Mouse (Mus musculus) forebrain, embryonic 11.5 days (tissue): ENCODE measurements at regions not wholly inside any gene's neighbourhood (a gene's known extent, or its start where the extent isn't known, plus 50 kb on each side); places are given as distances from the start of the nearest gene placed in this dataset.
"Not testable (repeated sequence)": the region's sequence is repeated elsewhere in the genome, so short reads cannot be mapped to it uniquely, and the experiment has no call there.

Experiments
- ATAC-seq: fragments of 200-750 bp; cut with Nextera tagmentation; replicated peaks from 2 replicates; pipeline ENCODE4 v1.8.0; 2017; ENCODE audit warnings: moderate TSS enrichment; ENCODE audit not compliant: low FRiP score
- DNase-seq: peaks from one replicate; pipeline ENCODE4 v3.0.0-alpha.2; 2017; ENCODE audit warnings: low spot score
- H3K27ac ChIP-seq: fragments of 300-500 bp; sonication (generic); 2 replicates; pipeline ENCODE4 v1.5.1; 2014; ENCODE audit warnings: low read depth, low read length
- H3K27me3 ChIP-seq: fragments of 300-500 bp; sonication (generic); 2 replicates; pipeline ENCODE4 v1.6.1; 2014; ENCODE audit warnings: mild to moderate bottlenecking, low read length, mixed read lengths; ENCODE audit not compliant: control insufficient read depth, insufficient read depth
- H3K36me3 ChIP-seq: fragments of 300-500 bp; sonication (generic); 2 replicates; pipeline ENCODE4 v1.6.1; 2014; ENCODE audit warnings: mild to moderate bottlenecking, low read length, moderate library complexity, mixed read lengths; ENCODE audit not compliant: control insufficient read depth, insufficient read depth
- H3K4me1 ChIP-seq: fragments of 300-500 bp; sonication (generic); replicated peaks from 2 replicates; pipeline ENCODE4 v1.6.1; 2014; ENCODE audit warnings: low read length, mixed read lengths; ENCODE audit not compliant: control insufficient read depth, insufficient read depth
- H3K4me2 ChIP-seq: fragments of 300-500 bp; sonication (generic); 2 replicates; pipeline ENCODE4 v1.6.1; 2014; ENCODE audit warnings: low read depth, mild to moderate bottlenecking, low read length, moderate library complexity, mixed read lengths; ENCODE audit not compliant: severe bottlenecking
- H3K4me3 ChIP-seq: fragments of 300-500 bp; sonication (generic); 2 replicates; pipeline ENCODE4 v1.5.1; 2014; ENCODE audit warnings: low read depth, low read length
- H3K9ac ChIP-seq: fragments of 300-500 bp; sonication (generic); 2 replicates; pipeline ENCODE4 v1.6.1; 2014; ENCODE audit warnings: low read length
- H3K9me3 ChIP-seq: fragments of 300-500 bp; sonication (generic); 2 replicates; pipeline ENCODE4 v1.6.1; 2016; ENCODE audit warnings: low read length, mixed read lengths; ENCODE audit not compliant: control insufficient read depth
- WGBS: fragments of 180-500 bp; shearing (Covaris S2); extraction: QIAGEN DNeasy Blood & Tissue Kit; methylation state at CpG from one replicate; pipeline ENCODE4 v1.1.7; 2014; 5-methylcytosine and 5-hydroxymethylcytosine counted together

DNA sequence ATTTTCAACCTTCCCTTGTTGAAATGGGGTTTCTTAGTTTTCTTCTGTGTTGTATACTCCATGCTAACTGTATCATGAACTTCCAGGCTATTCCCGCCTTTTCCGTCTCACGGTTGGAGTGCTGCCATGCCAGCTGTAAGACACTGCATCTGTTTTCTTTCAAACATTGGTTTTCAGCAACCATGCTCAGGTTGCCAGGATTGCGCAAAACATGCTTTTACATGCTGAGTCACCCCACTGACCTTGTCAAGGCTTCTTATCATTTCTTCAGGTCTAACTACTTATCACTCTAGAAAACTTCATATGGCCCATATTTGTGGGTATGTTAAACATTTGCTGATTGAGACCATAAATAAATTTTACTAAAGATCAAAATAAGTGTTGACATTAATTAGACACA, 551.2 kb downstream of the Tlr4 start:
- DNase-seq, result no peak
- Histone ChIP-seq H3K4me2 (no peak overlapping the region), H3K4me1 (no peaks in the 10 kb centered on the region), H3K9me3 (no peaks in the 10 kb centered on the region), H3K9ac (no peak overlapping the region), H3K36me3 (no peaks in the 10 kb centered on the region), H3K4me3 (no peak overlapping the region), H3K27me3 (no peaks in the 10 kb centered on the region), H3K27ac (no peak overlapping the region)
- no peak for ATAC-seq
- 92% methylated on average over 4 of the region's 4 CpGs for WGBS

DNA sequence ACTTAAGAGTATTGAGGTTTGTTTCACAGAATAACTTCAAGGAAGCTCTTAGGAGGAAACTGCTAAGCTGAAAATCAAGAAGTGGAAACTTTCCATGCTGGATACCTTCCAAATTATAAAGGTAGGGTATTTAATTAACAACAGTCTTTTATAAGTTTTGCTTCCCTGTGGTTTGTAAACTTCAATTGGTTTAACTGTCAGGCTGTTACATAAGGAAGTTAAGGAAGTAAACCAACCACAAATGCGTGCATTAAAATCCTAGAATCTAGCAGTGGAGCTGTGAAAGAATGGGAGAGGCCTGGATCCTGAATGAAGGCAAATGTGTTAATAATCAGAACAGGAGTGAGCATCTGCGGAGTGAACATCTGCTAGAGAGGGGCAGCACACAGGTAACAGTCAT, 560.5 kb downstream of the Tlr4 start:
- ATAC-seq (no peak), DNase-seq (no peak)
- WGBS, result 89% methylated on average over 2 of the region's 2 CpGs
- no peaks in the 10 kb centered on the region for H3K36me3 ChIP-seq
- no peaks in the 10 kb centered on the region for H3K9me3 ChIP-seq
- H3K9ac ChIP-seq, result no peak overlapping the region
- H3K27ac ChIP-seq, result no peak overlapping the region
- H3K27me3 ChIP-seq, result no peaks in the 10 kb centered on the region
- H3K4me2 ChIP-seq, result no peak overlapping the region
- H3K4me1 ChIP-seq, result no peaks in the 10 kb centered on the region
- no peak overlapping the region for H3K4me3 ChIP-seq

DNA sequence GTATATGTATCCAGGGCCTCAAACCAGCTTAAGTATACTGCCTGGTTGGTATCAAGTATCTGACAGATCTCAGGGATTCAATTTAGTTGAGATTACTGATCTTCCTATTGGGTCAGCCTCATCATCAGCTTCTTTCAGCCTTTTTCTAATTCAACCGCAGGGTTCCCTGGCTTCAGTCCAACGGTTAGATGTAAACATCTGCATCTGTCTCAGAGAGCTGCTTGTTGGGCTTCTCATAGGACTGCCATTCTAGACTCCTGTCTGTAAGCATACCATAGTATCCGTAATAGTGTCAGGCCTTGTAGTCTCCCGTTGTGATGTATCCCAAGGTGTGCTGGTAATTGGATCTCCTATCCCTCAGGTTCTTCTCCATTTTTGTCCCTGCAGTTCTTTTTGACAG, 575.6 kb downstream of the Tlr4 start:
- H3K4me1 ChIP-seq, result no peaks in the 10 kb centered on the region
- no peaks in the 10 kb centered on the region for H3K9me3 ChIP-seq
- no peak for DNase-seq
- H3K27me3 ChIP-seq, result no peaks in the 10 kb centered on the region
- H3K36me3 ChIP-seq, result no peaks in the 10 kb centered on the region
- 87% methylated on average over 4 of the region's 4 CpGs for WGBS
- H3K27ac ChIP-seq, result no peak overlapping the region
- H3K9ac ChIP-seq, result no peak overlapping the region
- no peak for ATAC-seq
- no peak overlapping the region for H3K4me3 ChIP-seq
- H3K4me2 ChIP-seq, result no peak overlapping the region

GRCm38 (mm10) chr4:67424064-67424463, 596.7 kb downstream of the Tlr4 start:
- H3K9ac ChIP-seq, result no peak overlapping the region
- no peak overlapping the region for H3K27ac ChIP-seq
- H3K4me3 ChIP-seq, result no peak overlapping the region
- 91% methylated on average over 1 of the region's 1 CpGs for WGBS
- no peaks in the 10 kb centered on the region for H3K9me3 ChIP-seq
- no peak overlapping the region for H3K4me2 ChIP-seq
- H3K36me3 ChIP-seq, result no peaks in the 10 kb centered on the region
- H3K27me3 ChIP-seq, result no peaks in the 10 kb centered on the region
- ATAC-seq, result no peak
- H3K4me1 ChIP-seq, result no peaks in the 10 kb centered on the region
- no peak for DNase-seq

DNA sequence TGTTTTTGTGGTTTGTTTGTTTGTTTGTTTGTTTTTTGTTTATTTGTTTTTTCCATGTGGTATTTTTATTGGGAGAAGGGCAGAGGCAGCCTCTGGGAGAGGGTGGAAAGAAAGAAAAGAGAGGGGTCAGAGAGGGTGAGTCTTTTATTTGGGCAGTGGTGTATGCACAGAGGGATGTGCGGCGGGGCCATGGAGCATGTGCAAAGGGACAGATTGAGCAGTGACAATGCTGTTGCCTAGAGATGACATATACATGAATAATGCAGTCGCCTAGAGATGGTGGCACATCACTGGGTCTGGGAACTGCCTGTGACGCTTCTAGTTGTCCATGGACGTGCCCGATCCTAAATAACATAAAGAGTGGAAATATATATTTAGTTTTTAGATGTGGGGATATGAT, 598.3 kb downstream of the Tlr4 start:
- H3K9ac ChIP-seq, result no peak overlapping the region
- DNase-seq (no peak), ATAC-seq (0 out of 2 replicates have a peak, but pooled peaks have one; percentile 46)
- H3K27me3 ChIP-seq, result no peaks in the 10 kb centered on the region
- 85% methylated on average over 6 of the region's 6 CpGs for WGBS
- H3K4me3 ChIP-seq, result no peak overlapping the region
- H3K27ac ChIP-seq, result no peak overlapping the region
- no peaks in the 10 kb centered on the region for H3K9me3 ChIP-seq
- no peaks in the 10 kb centered on the region for H3K4me1 ChIP-seq
- H3K36me3 ChIP-seq, result no peaks in the 10 kb centered on the region
- no peak overlapping the region for H3K4me2 ChIP-seq

DNA sequence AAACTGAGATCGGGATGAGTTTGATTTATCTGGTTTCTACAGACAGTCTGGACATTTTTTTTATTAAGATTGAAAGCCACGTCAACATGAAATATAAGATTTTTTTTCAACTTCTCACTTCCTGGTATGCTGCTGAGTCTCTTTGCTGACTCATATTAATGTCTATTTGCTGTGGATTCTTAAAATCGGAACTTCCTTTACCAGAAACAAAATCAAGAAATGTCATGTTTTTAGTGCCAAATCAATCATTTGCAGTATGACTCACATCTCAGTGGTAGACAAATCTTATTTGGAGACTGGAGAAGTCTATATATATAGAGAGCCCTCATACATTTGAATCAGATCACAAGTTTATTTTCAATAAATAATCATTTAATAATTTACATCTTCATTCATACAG, 620.5 kb downstream of the Tlr4 start:
- no peaks in the 10 kb centered on the region for H3K36me3 ChIP-seq
- no peaks in the 10 kb centered on the region for H3K4me1 ChIP-seq
- no peak overlapping the region for H3K27ac ChIP-seq
- no peaks in the 10 kb centered on the region for H3K27me3 ChIP-seq
- no peaks in the 10 kb centered on the region for H3K9me3 ChIP-seq
- ATAC-seq (no peak), DNase-seq (no peak)
- 93% methylated on average over 3 of the region's 3 CpGs for WGBS
- H3K4me3 ChIP-seq, result no peak overlapping the region
- no peak overlapping the region for H3K4me2 ChIP-seq
- no peak overlapping the region for H3K9ac ChIP-seq

DNA sequence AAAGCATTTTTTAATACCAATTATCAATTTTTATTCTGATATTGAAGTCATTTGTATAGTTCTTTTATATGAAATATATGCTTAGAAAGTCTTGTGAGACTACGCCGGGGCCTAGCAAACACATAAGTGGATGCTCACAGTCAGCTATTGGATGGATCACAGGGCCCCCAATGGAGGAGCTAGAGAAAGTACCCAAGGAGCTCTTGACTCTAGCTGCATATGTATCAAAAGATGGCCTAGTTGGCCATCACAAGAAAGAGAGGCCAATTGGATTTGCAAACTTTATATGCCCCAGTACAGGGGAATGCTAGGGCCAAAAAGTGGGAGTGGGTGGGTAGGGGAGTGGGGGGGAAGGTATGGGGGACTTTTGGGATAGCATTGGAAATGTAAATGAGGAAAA, 632.5 kb downstream of the Tlr4 start:
- H3K4me1 ChIP-seq, H3K27ac ChIP-seq, H3K27me3 ChIP-seq, H3K9ac ChIP-seq, H3K4me2 ChIP-seq, H3K4me3 ChIP-seq, H3K9me3 ChIP-seq, H3K36me3 ChIP-seq, DNase-seq, ATAC-seq: not testable (repeated sequence)
- WGBS, result 91% methylated on average over 2 of the region's 2 CpGs

GRCm38 (mm10) chr4:67473034-67473433, 645.6 kb downstream of the Tlr4 start:
- WGBS, result 78% methylated on average over 1 of the region's 1 CpGs
- H3K4me1 ChIP-seq, result no peaks in the 10 kb centered on the region
- no peak overlapping the region for H3K9ac ChIP-seq
- ATAC-seq, result no peak
- H3K27ac ChIP-seq, result no peak overlapping the region
- H3K4me3 ChIP-seq, result no peak overlapping the region
- H3K36me3 ChIP-seq, result no peaks in the 10 kb centered on the region
- no peak for DNase-seq
- H3K4me2 ChIP-seq, result no peak overlapping the region
- no peaks in the 10 kb centered on the region for H3K27me3 ChIP-seq
- no peaks in the 10 kb centered on the region for H3K9me3 ChIP-seq

DNA sequence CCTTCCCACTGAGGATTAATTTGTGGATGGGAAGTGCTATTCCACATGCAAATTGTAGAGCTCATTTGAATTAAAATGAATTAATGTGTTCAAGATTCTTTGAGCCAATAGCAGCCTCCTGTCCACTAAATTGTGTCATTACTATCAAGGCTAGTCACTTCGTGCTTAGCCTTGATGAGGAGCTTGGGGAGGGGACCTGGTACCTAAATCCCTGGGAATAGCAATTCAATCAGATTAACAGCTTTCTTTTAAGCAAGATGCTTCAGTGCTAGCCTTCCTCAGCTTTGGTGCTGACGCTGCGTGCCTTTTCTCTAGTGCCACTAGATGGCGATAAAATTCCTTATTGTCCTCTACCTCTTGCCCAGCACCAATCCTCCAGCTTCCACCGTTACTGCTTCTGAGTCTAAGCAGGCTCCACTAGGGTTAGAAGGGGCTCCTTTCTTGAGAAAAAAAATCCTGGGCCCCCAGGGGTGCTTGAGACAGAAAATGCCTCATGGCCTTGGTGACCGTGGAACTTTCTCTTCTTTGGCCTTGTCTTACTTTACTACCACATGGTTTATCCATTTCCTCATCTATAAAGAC, 650.0 kb downstream of the Tlr4 start:
- Histone ChIP-seq H3K9me3 (no peaks in the 10 kb centered on the region), H3K36me3 (no peaks in the 10 kb centered on the region), H3K9ac (no peak overlapping the region), H3K4me1 (no peaks in the 10 kb centered on the region), H3K27me3 (no peaks in the 10 kb centered on the region), H3K4me3 (no peak overlapping the region), H3K4me2 (no peak overlapping the region), H3K27ac (no peak overlapping the region)
- DNase-seq (peak; percentile 53), ATAC-seq (peak; percentile 95)
- 9% methylated on average over 6 of the region's 6 CpGs for WGBS
